Mouse (Mus musculus): ENCODE measurements around the gene Gmnn. TPM values are rescaled to one million over a fixed set of nuclear protein-coding genes. Genes with fewer than 3 reads are reported as not detected.
"Not testable (repeated sequence)": the region's sequence is repeated elsewhere in the genome, so short reads cannot be mapped to it uniquely, and the experiment has no call there.

Gene Gmnn
- polyA plus RNA-seq, 1 experiment = 64.6 TPM

DNA sequence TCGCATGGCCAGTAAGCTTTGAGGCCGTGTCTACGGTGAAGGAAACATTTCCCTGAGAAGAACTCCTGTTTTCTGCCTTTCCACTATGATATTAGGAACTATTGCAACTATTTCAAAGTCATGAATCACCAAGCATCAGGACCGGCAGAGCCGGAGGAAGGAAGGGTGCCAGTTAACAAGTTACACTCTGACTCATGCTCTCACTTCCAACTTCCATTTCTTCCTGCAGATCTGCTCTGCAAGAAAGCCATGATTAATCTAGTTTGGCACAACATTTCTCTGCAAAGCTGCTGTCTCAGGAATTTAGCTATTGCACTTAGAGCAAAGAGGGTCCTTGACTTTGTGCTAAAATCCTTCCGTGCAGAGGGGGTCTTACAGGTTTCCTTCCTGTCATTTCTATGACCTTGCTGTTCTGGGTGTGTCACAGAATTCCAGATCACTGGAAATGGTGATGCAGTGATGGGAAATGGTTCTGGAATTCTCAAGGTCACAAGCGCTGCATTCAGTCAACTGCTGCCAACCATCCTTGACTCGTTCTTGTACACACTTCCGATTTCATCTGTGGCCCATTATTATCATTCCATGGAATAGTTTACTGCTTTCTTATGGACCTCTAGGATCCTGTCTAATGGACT is 30.8 kb upstream of the Gmnn start:
- peak overlapping the region; percentile 100 for H3K27ac ChIP-seq (ENCODE audit: insufficient read depth, low read depth, low read length)
- peak overlapping the region; percentile 27 for H3K4me3 ChIP-seq (ENCODE audit: insufficient read depth, low read length)

DNA sequence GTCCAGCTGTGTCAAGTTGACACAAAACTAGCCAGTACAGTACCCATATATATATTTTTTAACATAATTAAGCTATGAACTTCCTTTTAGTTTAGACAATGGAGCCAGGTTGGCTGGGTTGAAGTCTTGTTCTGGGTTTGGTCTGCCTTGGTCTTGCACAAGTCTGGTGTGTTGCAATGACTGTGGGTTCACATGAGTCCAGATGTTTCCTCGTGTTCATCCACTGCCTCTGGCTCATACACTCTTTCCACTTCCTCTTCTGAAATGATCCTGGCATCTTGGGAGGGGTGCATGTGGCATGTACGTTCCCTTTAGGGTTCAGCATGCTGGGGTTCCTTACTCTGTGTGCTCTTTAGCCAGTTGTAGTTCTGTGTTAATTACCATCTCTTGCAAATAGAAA is 29.6 kb upstream of the Gmnn start:
- no peak overlapping the region for H3K4me3 ChIP-seq (ENCODE audit: insufficient read depth, low read length)
- H3K4me1 ChIP-seq (ENCODE audit: control insufficient read depth, insufficient read depth, low read length) = peaks cover 56% of the 10 kb centered on the region
- peak overlapping the region; percentile 100 for H3K27ac ChIP-seq (ENCODE audit: insufficient read depth, low read depth, low read length)
- TF ChIP-seq POLR2A (IDR thresholded peaks at IDR 0.05; ENCODE audit: borderline replicate concordance, low read depth, low read length) = no peak
- no peak for TF ChIP-seq CTCF (IDR thresholded peaks at IDR 0.05; ENCODE audit: low read depth, low read length)

More for the DNA sequence above, 30.8 kb upstream of the Gmnn start:
- peaks cover 51% of the 10 kb centered on the region for H3K4me1 ChIP-seq (ENCODE audit: control insufficient read depth, insufficient read depth, low read length)
- TF ChIP-seq POLR2A (IDR thresholded peaks at IDR 0.05; ENCODE audit: borderline replicate concordance, low read depth, low read length) = no peak
- no peak for TF ChIP-seq CTCF (IDR thresholded peaks at IDR 0.05; ENCODE audit: low read depth, low read length)

DNA sequence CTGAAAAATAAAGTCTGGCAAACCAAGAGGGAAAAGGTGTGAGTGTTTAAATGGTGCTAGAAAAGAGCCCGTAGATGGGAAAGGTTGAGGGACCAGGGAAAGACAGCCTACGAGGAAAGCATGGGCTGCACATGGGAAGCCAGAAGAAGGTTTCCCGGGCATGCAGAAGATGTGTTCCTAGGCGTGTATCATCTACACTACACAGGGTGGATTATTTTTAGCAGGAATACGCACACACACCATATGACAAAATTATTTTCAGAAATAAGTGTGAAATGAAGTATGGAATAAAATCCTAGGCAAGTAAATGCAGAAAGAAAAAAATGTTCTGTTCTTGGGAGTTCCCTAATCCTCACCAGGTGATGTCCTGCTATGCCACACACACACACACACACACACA is 25.8 kb upstream of the Gmnn start:
- H3K4me3 ChIP-seq (ENCODE audit: insufficient read depth, low read length) = no peak overlapping the region
- TF ChIP-seq CTCF (IDR thresholded peaks at IDR 0.05; ENCODE audit: low read depth, low read length) (no peak), POLR2A (IDR thresholded peaks at IDR 0.05; ENCODE audit: borderline replicate concordance, low read depth, low read length) (no peak)
- no peak overlapping the region for H3K27ac ChIP-seq (ENCODE audit: insufficient read depth, low read depth, low read length)
- H3K4me1 ChIP-seq (ENCODE audit: control insufficient read depth, insufficient read depth, low read length) = peaks cover 54% of the 10 kb centered on the region

DNA sequence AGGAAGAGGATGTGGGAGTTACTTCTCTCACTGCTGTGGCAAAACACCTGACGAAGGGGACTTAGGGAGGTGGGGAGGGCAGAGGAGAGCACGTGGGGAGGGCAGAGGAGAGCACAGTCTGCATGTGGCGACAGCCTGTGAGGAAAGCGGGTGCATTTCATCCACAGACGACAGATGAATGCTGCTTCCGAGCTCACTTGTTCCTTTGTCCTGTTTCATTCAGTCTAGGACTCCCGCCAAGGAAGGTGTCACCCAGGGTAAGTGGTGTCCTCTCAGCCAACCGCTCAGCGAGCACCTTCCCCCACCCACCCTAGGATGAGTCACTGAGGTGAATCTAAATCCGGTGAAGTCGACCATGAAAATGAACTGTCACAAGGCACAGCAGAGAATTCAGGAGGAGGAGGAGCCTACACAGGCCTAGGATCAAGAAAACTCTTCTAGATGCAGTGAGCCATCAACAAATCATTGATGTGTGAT is 24.3 kb upstream of the Gmnn start:
- Histone ChIP-seq H3K27ac (ENCODE audit: insufficient read depth, low read depth, low read length) (peak overlapping the region; percentile 8), H3K4me3 (ENCODE audit: insufficient read depth, low read length) (no peak overlapping the region)

DNA sequence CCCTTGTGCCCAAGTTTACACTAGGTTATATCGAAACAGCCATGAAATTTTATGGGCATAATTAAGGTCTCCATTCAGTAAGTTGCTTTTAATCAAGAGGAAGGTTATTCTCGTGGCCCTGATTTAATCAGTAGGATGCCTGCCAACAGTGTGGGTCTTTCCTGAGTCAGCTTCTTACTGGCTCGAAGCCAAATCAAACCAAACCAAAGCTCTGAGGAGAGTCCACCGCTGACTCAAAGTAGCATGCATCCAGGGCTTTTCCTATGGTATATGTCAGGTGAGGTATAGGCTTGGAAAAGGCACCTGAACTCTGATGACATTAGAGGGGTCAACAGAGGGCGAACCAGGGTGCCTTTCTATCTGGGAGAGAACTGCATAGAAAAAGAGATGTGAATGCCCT is 20.2 kb upstream of the Gmnn start:
- Histone ChIP-seq H3K4me1 (ENCODE audit: control insufficient read depth, insufficient read depth, low read length) (peaks cover 64% of the 10 kb centered on the region), H3K27ac (ENCODE audit: insufficient read depth, low read depth, low read length) (peak overlapping the region; percentile 15; the same call in 1 of the 2 replicates), H3K4me3 (ENCODE audit: insufficient read depth, low read length) (no peak overlapping the region)
- TF ChIP-seq POLR2A (IDR thresholded peaks at IDR 0.05; ENCODE audit: borderline replicate concordance, low read depth, low read length) = no peak
- no peak for TF ChIP-seq CTCF (IDR thresholded peaks at IDR 0.05; ENCODE audit: low read depth, low read length)

More for the DNA sequence above, 24.3 kb upstream of the Gmnn start:
- TF ChIP-seq CTCF (IDR thresholded peaks at IDR 0.05; ENCODE audit: low read depth, low read length) = no peak
- no peak for TF ChIP-seq POLR2A (IDR thresholded peaks at IDR 0.05; ENCODE audit: borderline replicate concordance, low read depth, low read length)
- peaks cover 64% of the 10 kb centered on the region for H3K4me1 ChIP-seq (ENCODE audit: control insufficient read depth, insufficient read depth, low read length)

DNA sequence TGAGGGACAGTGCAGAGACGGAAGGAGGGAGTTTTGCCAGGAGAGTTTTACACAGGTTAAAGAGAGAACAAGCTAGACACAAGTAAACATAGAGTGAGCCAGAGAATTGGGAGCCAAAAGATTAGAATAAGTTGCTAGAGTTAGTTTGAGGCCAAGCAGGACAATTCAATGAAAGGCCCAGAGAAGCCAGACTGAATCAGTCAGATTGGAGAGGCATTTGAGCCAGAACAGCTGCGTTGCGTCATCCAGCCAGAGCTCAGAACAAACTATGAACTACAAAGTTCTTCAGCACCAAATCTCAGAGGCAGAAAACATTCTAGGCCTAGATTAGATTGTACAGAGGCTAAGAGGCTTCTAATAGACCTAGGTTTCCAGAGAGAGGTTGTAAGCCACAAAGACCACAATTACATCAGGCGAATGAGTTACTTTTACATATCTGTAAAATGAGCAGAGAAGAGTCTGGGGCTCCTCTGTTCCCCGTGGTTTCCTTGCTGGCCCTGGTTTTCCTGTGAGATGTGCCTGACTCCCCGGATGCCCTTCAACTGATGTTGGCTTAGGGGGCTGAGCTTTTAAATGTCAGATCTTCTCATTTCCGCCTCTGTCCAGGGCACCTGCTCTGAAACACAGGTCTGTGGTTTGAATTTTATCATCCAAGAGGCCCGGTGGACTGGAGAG is 17.1 kb upstream of the Gmnn start:
- Histone ChIP-seq H3K4me1 (ENCODE audit: control insufficient read depth, insufficient read depth, low read length) (peaks cover 59% of the 10 kb centered on the region), H3K27ac (ENCODE audit: insufficient read depth, low read depth, low read length) (peak overlapping the region; percentile 73), H3K4me3 (ENCODE audit: insufficient read depth, low read length) (no peak overlapping the region)
- no peak for TF ChIP-seq CTCF (IDR thresholded peaks at IDR 0.05; ENCODE audit: low read depth, low read length)
- TF ChIP-seq POLR2A (IDR thresholded peaks at IDR 0.05; ENCODE audit: borderline replicate concordance, low read depth, low read length) = no peak

DNA sequence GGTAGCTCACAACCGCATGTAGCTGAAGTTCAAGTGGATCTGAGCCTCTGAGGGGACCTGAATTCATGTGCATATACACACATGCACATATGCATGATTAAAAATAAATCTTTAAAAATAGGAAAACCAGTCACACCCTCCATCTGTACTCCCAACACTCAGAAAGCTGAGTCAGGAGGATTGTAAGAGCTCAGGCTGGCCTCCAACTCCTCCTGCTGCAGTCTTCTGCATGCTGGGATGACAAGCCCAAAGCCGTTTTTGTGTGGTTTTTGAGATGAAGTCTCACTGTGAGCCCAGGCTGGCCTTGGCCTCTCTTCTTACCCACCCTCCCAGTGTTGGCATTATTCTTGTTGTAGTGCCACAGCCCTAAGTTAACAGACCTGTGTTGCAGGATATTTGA is 16.3 kb upstream of the Gmnn start:
- Histone ChIP-seq H3K4me3 (ENCODE audit: insufficient read depth, low read length) (no peak overlapping the region), H3K27ac (ENCODE audit: insufficient read depth, low read depth, low read length) (peak overlapping the region; percentile 73), H3K4me1 (ENCODE audit: control insufficient read depth, insufficient read depth, low read length) (peaks cover 57% of the 10 kb centered on the region)
- TF ChIP-seq CTCF (IDR thresholded peaks at IDR 0.05; ENCODE audit: low read depth, low read length) = no peak
- no peak for TF ChIP-seq POLR2A (IDR thresholded peaks at IDR 0.05; ENCODE audit: borderline replicate concordance, low read depth, low read length)

DNA sequence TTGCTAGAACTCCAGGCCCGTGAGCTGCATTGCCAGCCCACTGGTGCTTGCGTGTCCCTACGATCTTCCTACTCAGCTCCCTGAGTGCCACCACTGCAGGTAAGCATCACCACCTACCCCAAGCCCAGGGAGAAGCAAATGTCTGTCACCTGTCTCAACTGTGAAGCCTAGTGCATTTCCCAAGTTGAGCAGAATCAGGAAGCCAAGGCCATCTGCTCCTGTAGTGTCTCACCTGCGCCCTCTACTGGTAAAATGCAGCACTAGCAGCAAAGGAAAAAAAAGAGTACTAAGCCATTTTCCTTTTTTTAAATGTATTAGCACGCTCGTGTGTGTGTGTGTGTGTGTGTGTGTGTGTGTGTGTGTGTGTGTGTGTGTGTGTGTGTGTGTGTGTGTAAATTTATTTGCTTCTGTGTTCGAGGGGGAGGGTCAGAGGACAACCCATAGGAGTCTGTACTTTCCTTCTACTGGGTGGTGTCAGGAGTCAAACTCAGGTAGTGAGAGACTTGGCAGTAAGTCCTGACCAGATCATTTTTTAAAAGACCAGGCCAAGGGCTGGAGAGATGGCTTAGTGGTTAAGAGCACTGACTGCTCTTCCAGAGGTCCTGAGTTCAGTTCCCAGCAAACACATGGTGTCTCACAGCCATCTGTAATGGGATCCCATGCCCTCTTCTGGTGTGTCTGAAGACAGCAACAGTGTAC is 14.6 kb upstream of the Gmnn start:
- H3K27ac ChIP-seq (ENCODE audit: insufficient read depth, low read depth, low read length) = peak overlapping the region; percentile 38
- no peak for TF ChIP-seq POLR2A (IDR thresholded peaks at IDR 0.05; ENCODE audit: borderline replicate concordance, low read depth, low read length)
- H3K4me1 ChIP-seq (ENCODE audit: control insufficient read depth, insufficient read depth, low read length) = peaks cover 42% of the 10 kb centered on the region
- no peak overlapping the region for H3K4me3 ChIP-seq (ENCODE audit: insufficient read depth, low read length)

DNA sequence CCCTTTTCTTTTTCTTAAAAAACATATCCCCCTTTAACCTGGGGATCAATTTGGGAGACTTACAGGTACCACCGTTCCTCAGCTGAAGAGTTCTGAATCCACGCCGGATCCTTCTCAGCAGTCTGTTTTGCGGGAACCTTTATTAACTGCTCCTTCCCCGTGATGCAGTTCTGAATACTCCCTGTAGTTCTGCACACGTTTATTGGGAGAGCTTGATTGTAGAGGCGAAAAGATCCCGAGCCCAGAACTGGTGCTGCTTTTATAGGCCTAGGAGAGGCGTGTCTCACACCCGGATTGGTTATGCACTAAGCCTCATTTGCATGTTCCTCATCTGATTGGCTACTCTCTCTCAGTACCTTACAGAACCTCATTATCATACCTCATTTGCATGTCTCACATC is 9.8 kb upstream of the Gmnn start:
- not testable (repeated sequence) for H3K4me3 ChIP-seq (ENCODE audit: insufficient read depth, low read length); H3K27ac ChIP-seq (ENCODE audit: insufficient read depth, low read depth, low read length)
- H3K4me1 ChIP-seq (ENCODE audit: control insufficient read depth, insufficient read depth, low read length) = peaks cover 11% of the 10 kb centered on the region; the same call in 1 of the 2 replicates

DNA sequence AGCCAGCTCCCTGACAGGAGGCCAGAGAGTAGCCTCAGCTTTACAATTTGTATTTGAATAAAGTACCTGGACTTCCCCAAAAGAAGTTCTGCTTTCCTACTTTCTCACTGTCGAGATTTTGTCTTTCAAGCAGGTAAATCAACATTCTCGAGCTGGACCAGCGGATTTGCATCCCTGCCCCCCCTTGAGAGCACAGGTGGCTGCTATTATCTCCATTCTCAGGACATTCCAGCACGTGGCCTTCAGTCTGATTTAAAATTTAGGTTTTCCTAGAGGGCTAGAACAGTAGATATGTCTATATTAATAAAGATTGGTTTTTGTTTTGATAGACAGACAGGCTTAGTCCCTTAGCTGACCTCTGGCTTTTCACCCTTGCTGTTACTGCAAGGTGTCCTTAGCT is 6.1 kb upstream of the Gmnn start:
- H3K27ac ChIP-seq (ENCODE audit: insufficient read depth, low read depth, low read length); H3K4me1 ChIP-seq (ENCODE audit: control insufficient read depth, insufficient read depth, low read length); H3K4me3 ChIP-seq (ENCODE audit: insufficient read depth, low read length): not testable (repeated sequence)
